Mouse (Mus musculus) natural killer cell, adult 2 months (primary cell): Measurements from ENCODE around the gene Tceanc.
A peak's percentile ranks its signal among the peaks of the same experiment; 100 is the strongest.

Experiments used
- DNase-seq, 2 experiments: peaks; one replicate each; pipeline ENCODE4 v3.0.0; 2022; ENCODE audit warnings: low spot score in 2 of 2

The Tceanc gene

GRCm38 (mm10) chrX:166495052-166495451 lies 23.3 kb downstream of the Tceanc start:
- no peak for DNase-seq

- peak; percentile 86 to 91 for DNase-seq
These were observed 38.9 kb downstream of the Tceanc start, which contains the start of gene Rab9 for GRCm38 (mm10) chrX:166479365-166479983. TSS of gene Rab9 (minus strand) at chrX:166479867.

- DNase-seq, result peak; percentile 8 to 20
These were observed 39.6 kb downstream of the Tceanc start for GRCm38 (mm10) chrX:166478631-166479364.

DNA sequence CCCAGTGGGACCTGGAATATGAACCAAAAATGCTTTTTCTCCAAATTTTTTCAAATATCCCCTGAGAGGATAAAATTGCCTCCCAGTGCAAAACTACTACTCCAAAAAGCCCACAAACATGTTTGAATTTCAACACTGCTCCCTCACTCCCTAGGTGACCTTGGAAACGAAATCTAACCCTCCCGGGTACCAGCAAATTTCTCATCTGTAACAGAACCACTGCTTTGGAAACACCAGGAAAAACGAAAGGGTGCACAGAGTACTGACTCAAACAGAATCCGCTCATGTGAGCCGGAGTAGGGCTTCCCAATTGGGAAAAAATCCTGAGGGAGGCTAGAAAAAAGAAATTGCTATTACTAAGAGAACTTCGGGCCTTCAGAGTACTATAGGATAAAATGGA lies 41.0 kb downstream of the Tceanc start:
- DNase-seq, result no peak

- DNase-seq, result no peak
These were observed 45.8 kb downstream of the Tceanc start for GRCm38 (mm10) chrX:166472612-166473011.

- DNase-seq, result peak in 1 of 2 experiments; percentile 9
These were observed 50.0 kb downstream of the Tceanc start for GRCm38 (mm10) chrX:166468321-166468720.

DNA sequence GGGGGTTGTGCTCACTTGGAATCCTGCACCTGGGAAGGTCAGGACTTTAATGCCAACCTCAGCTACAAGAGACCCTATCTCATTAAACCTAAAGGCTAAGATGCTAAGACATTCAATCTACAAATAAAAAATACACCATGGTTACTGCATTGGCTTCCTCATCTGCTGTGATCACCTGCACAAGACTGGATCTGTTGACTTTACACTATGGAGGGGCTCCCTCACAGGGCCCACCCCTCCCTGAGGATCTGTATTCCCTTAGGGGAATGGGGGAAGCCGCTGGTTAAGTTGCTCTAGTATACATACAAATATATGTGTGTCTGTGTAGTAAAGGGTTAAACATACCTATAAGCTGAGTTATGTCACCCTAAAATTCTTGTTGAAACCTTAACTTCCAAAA lies 62.8 kb downstream of the Tceanc start:
- DNase-seq, result no peak

DNA sequence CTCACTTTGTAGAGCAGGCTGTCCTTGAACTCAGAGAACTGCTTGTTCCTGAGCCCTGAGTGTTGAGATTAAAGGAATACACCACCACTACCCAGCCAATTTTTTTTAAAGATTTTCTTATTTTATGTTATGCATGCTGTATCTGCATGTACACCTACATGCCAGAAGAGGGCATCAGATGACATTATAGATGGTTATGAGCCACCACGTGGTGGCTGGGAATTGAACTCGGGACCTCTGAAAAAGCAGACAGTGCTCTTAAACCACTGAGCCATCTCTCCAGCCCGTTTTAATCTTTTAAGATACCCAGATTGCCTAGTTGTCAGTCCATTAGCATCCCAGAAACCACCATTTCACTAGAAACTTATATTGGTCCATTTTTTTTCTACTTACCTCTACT lies 64.0 kb downstream of the Tceanc start:
- no peak for DNase-seq

GRCm38 (mm10) chrX:166453532-166453931 lies 64.8 kb downstream of the Tceanc start:
- DNase-seq, result no peak
